Mouse (Mus musculus): ENCODE results near the gene Tfb2m.

DNA sequence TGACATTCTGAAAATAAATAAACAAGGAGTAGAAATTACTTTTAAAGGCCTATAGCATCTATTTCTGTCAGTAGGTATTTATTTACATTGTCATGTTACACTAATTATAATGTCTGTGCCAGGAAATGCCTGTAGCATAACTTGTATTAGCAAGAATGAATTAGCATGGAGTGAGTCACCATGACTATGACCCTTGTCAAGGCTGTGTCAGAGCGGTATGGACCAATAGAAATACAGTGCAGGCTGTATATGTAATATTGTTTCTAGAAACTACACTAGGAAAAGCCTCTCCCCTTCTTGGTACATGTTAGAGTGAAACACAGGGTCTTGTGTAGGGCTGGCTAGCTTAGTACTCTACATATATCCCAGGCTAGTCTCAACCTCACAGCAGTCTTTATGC lies 24.4 kb upstream of the Tfb2m start:
- TF ChIP-seq CTCF (IDR thresholded peaks at IDR 0.05; ENCODE audit: borderline replicate concordance, insufficient read depth, low read depth, low read length) (no peak), POLR2A (IDR thresholded peaks at IDR 0.05; ENCODE audit: borderline replicate concordance, insufficient read depth, low read length) (no peak)
